Mouse (Mus musculus) mammary gland, adult 2 months (tissue): ENCODE data around the gene Fnbp1l. TPM values are rescaled to one million over a fixed set of nuclear protein-coding genes. Genes with fewer than 3 reads are reported as not detected.

Experiments
- polyA plus RNA-seq: library from polyadenylated mRNA; depleted of rRNA; stranded (reverse); fragments of >200 nt; gene quantifications from 2 replicates; pipeline ENCODE4 v1.2.3, GENCODE M21; 2012; ENCODE audit warnings: low replicate concordance; rRNA removed

Fnbp1l gene
- 4.3 and 9.5 TPM in 2 replicates for polyA plus RNA-seq

DNA sequence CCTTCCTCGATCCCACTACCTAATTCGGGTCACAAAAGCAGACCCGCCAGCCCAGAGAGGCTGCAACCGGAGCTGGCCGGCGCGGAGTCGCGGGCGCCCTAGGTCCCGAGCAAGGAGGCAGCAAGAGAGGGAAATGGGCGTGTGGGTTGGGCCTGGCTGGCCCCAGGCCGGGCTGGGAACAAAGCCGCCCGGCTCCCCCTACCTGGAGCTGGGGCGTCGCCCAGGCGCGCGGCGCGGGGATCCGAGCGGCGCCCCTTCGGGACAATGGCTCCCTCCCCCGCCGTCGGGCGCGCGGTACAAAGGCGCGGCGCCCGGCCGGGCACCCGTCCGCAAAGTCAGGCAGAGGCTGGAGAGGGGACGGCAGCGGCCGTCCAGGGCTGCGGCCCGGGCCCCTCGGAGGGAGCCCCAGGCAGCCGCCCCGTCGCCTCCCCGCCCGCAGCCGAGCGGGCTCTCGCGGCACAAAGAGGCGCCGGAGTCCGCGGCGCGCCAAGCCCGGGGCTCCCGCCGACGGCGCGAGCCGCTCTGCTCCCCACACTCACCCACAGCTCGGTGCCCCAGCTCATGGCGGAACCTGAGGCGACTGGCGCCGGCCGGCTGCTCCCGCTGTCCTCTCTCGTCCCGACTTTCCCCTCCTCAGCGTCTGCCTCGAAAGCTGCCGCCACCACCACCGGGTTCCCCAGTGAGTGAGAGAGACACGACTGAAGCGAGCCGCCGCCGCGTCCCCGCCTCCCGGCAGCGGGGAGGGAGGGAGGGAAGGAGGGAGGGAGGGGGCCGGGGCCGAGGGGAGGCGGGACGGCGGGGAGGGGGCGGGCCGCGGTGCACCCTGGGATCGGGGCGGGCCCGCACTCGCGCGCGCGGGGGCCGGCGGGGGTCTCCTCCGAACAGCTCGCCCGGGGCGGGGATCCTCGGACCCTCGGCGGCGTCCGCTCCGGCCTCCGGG lies at the start of gene Fnbp1l:
Gene Fnbp1l (minus strand): TSS at position 725 of the 940 bp plus-strand sequence.

Other genes starting within 250 kb of the Fnbp1l start
- gene Pde5a, start 109.2 kb upstream of the Fnbp1l start, polyA plus RNA-seq, result 1.1 and 1.9 TPM in 2 replicates